Mouse (Mus musculus) kidney, embryonic 16.5 days (tissue): ENCODE results near the gene Zmym6. TPM values are rescaled to one million over a fixed set of nuclear protein-coding genes. Genes with fewer than 3 reads are reported as not detected.
A peak's percentile ranks its signal among the peaks of the same experiment; 100 is the strongest.

Experiments
- ATAC-seq: fragments of 200-750 bp; cut with Nextera tagmentation; 2 replicates; pipeline ENCODE4 v1.8.0; 2017; ENCODE audit warnings: moderate TSS enrichment; ENCODE audit not compliant: low FRiP score, low TSS enrichment
- H3K27ac ChIP-seq: fragments of 300-500 bp; sonication (generic); 2 replicates; pipeline ENCODE4 v1.5.1; 2014; ENCODE audit warnings: low read length
- H3K27me3 ChIP-seq: fragments of 300-500 bp; sonication (generic); 2 replicates; pipeline ENCODE4 v1.6.1; 2014; ENCODE audit warnings: low read length, control low read depth, mixed read lengths; ENCODE audit not compliant: insufficient read depth
- H3K36me3 ChIP-seq: fragments of 300-500 bp; sonication (generic); 2 replicates; pipeline ENCODE4 v1.6.1; 2014; ENCODE audit warnings: low read length, control low read depth, mixed read lengths; ENCODE audit not compliant: insufficient read depth
- H3K4me1 ChIP-seq: fragments of 300-500 bp; sonication (generic); 2 replicates; pipeline ENCODE4 v1.6.1; 2014; ENCODE audit warnings: low read length, control low read depth, mixed read lengths; ENCODE audit not compliant: insufficient read depth
- H3K4me2 ChIP-seq: fragments of 300-500 bp; sonication (generic); replicated peaks from 2 replicates; pipeline ENCODE4 v1.6.1; 2014; ENCODE audit warnings: low read depth, low read length
- H3K4me3 ChIP-seq: fragments of 300-500 bp; sonication (generic); 2 replicates; pipeline ENCODE4 v1.5.1; 2014; ENCODE audit warnings: mild to moderate bottlenecking, low read length
- H3K9ac ChIP-seq: fragments of 300-500 bp; sonication (generic); replicated peaks from 2 replicates; pipeline ENCODE4 v1.6.1; 2014; ENCODE audit warnings: low read length
- H3K9me3 ChIP-seq: fragments of 300-500 bp; sonication (generic); 2 replicates; pipeline ENCODE4 v1.6.1; 2016; ENCODE audit warnings: low read length, control low read depth
- WGBS: fragments of 180-500 bp; shearing (Covaris S2); extraction: QIAGEN DNeasy Blood & Tissue Kit; methylation state at CpG from one replicate; pipeline ENCODE4 v1.1.7; 2014; 5-methylcytosine and 5-hydroxymethylcytosine counted together
- polyA plus RNA-seq: library from polyadenylated mRNA; unstranded; fragments of >200 nt; fragmentation: Nextera tagmentation; extraction: Ambion mirVana; gene quantifications from 2 replicates; pipeline ENCODE4 v1.2.1, GENCODE M21; 2015

The Zmym6 gene
- polyA plus RNA-seq: 22.2 and 22.9 TPM in 2 replicates

- H3K9ac ChIP-seq: peak within 1 kb of the TSS; percentile 77
- under 1% methylated on average over 46 of the region's 46 CpGs for WGBS
- peak within 1 kb of the TSS; percentile 62 for H3K4me3 ChIP-seq
- H3K4me1 ChIP-seq: peaks cover 6% of the 10 kb centered on the region; the same call in 1 of the 2 replicates
- no peaks in the 10 kb centered on the region; the same call in 1 of the 2 replicates for H3K9me3 ChIP-seq
- H3K36me3 ChIP-seq: no peaks in the 10 kb centered on the region
- peak; percentile 96 for ATAC-seq
- no peaks in the 10 kb centered on the region for H3K27me3 ChIP-seq
- H3K4me2 ChIP-seq: peak within 1 kb of the TSS; percentile 62
- peak within 1 kb of the TSS; percentile 89 for H3K27ac ChIP-seq
Measured at GRCm38 (mm10) chr4:127076875-127077548, at the start of gene Zmym6. Gene Zmym6, plus strand, starts transcription at chr4:127077383.

- H3K4me1 ChIP-seq: no peaks in the 10 kb centered on the region
- no peaks in the 10 kb centered on the region for H3K27me3 ChIP-seq
- H3K9me3 ChIP-seq: no peaks in the 10 kb centered on the region
- H3K27ac ChIP-seq: no peak overlapping the region
- H3K4me2 ChIP-seq: no peak overlapping the region
- H3K4me3 ChIP-seq: no peak overlapping the region
- WGBS: 92% methylated on average over 3 of the region's 3 CpGs
- H3K36me3 ChIP-seq: peaks cover 61% of the 10 kb centered on the region
- ATAC-seq: no peak
- H3K9ac ChIP-seq: no peak overlapping the region
Measured at GRCm38 (mm10) chr4:127037158-127037557, 40.0 kb upstream of the Zmym6 start.

DNA sequence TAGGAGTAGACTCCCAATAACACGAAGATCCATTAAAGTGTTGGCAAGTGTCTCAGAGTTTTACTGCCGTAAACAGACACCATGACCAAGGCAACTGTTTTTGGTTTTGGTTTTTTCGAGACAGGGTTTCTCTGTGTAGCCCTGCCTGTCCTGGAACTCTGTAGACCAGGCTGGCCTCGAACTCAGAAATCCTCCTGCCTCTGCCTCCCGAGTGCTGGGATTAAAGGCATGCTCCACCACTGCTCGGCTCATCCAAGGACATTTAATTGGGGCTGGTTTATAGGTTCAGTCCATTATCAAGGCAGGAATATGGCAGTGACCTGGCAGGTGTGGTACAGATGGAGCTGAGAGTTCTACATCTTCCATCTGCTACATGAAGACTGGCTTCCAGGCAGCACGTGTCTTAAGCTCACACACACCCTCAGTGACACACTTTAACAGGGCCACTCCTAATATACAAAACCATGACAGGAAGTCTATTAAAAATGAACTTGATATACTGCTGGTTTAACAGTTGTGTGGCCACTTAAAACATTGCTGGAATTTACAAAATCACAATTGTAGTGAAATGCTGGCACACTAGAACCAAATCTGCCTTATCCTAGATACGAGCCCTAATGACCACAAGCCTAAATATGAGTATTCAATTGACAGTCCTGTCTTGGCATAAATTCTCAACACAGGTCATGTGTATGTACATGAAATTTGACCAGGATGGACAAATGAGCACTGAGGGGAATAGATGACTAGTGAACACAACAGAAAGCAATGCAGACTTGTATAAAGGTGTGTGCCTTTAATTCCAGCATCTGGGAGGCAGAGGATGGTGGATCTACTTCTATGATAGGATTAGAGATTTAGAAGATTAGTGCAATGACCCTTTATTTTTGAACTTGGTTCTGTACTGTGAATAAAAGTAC is 39.0 kb upstream of the Zmym6 start:
- Histone ChIP-seq H3K4me3 (no peak overlapping the region), H3K36me3 (peaks cover 54% of the 10 kb centered on the region), H3K4me2 (no peak overlapping the region), H3K9ac (no peak overlapping the region), H3K27me3 (no peaks in the 10 kb centered on the region), H3K9me3 (no peaks in the 10 kb centered on the region), H3K4me1 (no peaks in the 10 kb centered on the region), H3K27ac (no peak overlapping the region)
- no peak for ATAC-seq
- 77% methylated on average over 8 of the region's 8 CpGs for WGBS

DNA sequence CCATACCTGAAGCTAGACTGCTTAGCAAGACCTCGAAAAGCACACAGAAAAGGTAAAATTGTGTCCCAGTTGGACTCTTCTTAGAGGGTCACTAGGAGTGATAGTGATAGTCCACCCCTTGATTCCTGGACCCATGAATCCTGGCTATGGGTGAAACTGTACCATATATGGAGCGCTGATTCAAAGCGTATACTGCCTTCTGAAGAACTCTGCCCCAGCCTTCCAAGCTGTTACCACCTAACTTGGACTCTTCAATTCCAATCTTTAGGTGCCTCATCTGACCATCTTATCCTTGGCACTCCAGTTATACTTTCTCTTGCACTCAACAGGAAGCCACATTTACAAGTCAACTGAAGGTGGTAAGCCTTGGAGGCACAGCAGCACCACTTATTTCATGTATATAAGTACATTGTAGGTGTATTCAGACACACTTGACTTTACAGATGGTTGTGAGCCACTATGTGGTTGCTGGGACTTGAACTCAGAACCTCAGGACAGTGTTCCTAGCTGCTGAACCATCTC is 38.3 kb upstream of the Zmym6 start:
- no peak overlapping the region for H3K27ac ChIP-seq
- no peaks in the 10 kb centered on the region for H3K4me1 ChIP-seq
- H3K27me3 ChIP-seq: no peaks in the 10 kb centered on the region
- no peaks in the 10 kb centered on the region for H3K9me3 ChIP-seq
- WGBS: 84% methylated on average over 3 of the region's 3 CpGs
- H3K36me3 ChIP-seq: peaks cover 50% of the 10 kb centered on the region
- H3K4me2 ChIP-seq: no peak overlapping the region
- H3K4me3 ChIP-seq: no peak overlapping the region
- ATAC-seq: no peak
- H3K9ac ChIP-seq: no peak overlapping the region

DNA sequence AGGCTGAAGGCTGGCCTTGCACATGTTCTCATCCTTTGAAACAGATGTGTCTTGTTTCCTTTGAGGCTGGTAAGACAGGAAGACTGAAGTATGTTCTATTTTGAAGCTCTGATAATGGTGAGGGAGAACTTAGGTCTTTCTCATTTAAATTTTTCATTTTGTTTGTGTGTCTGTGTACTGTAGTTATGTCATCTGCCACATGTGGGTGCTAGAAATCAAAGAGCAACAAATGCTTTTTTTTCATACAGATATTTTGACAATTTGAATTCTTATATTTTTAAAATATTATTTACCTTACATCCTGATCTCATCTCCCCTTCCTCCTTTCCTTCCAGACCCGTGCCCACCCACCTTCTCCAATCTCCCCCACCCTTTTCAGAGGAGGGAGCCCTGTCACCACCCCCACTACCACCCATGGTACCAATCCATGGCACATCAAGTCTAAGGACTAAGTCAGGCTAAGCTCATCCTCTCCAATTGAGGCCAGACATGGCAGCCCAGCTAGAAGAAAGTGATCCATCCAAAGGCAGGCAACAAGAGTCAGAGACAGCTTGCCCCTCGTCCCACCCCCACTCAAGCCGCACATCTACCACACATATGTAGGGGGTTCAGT is 37.2 kb upstream of the Zmym6 start:
- Histone ChIP-seq H3K27ac (0 out of 2 replicates have a peak overlapping the region, but pooled peaks have one; percentile 18), H3K9me3 (no peaks in the 10 kb centered on the region), H3K36me3 (peaks cover 50% of the 10 kb centered on the region), H3K9ac (no peak overlapping the region), H3K4me2 (no peak overlapping the region), H3K27me3 (no peaks in the 10 kb centered on the region), H3K4me1 (no peaks in the 10 kb centered on the region), H3K4me3 (no peak overlapping the region)
- ATAC-seq: peak; percentile 65; the same call in 1 of the 2 replicates
- WGBS: 66% methylated on average over 3 of the region's 3 CpGs

GRCm38 (mm10) chr4:127043540-127043939 is 33.6 kb upstream of the Zmym6 start:
- H3K27ac ChIP-seq: no peak overlapping the region
- H3K36me3 ChIP-seq: peaks cover 46% of the 10 kb centered on the region

GRCm38 (mm10) chr4:127051121-127051520 is 26.1 kb upstream of the Zmym6 start:
- H3K4me2 ChIP-seq: no peak overlapping the region
- peaks cover 46% of the 10 kb centered on the region for H3K36me3 ChIP-seq
- H3K4me1 ChIP-seq: no peaks in the 10 kb centered on the region
- H3K27me3 ChIP-seq: no peaks in the 10 kb centered on the region
- no peak overlapping the region for H3K4me3 ChIP-seq
- no peak overlapping the region for H3K27ac ChIP-seq
- H3K9ac ChIP-seq: no peak overlapping the region
- no peak for ATAC-seq
- H3K9me3 ChIP-seq: no peaks in the 10 kb centered on the region
- WGBS: 84% methylated on average over 8 of the region's 8 CpGs

More at GRCm38 (mm10) chr4:127043540-127043939, 33.6 kb upstream of the Zmym6 start:
- no peak overlapping the region for H3K9ac ChIP-seq
- no peak overlapping the region for H3K4me2 ChIP-seq
- ATAC-seq: no peak
- H3K27me3 ChIP-seq: no peaks in the 10 kb centered on the region
- H3K9me3 ChIP-seq: no peaks in the 10 kb centered on the region
- no peaks in the 10 kb centered on the region for H3K4me1 ChIP-seq
- WGBS: 82% methylated on average over 4 of the region's 4 CpGs
- H3K4me3 ChIP-seq: no peak overlapping the region

- whole genome bisulfite sequencing: 92% methylated on average over 5 of the region's 5 CpGs
- no peak overlapping the region for H3K27ac ChIP-seq
- no peak for ATAC-seq
- H3K4me3 ChIP-seq: no peak overlapping the region
- H3K4me2 ChIP-seq: no peak overlapping the region
- no peak overlapping the region for H3K9ac ChIP-seq
- no peaks in the 10 kb centered on the region for H3K27me3 ChIP-seq
- peaks cover 45% of the 10 kb centered on the region for H3K36me3 ChIP-seq
- H3K9me3 ChIP-seq: no peaks in the 10 kb centered on the region
- no peaks in the 10 kb centered on the region for H3K4me1 ChIP-seq
Measured at GRCm38 (mm10) chr4:127053071-127053470, 24.1 kb upstream of the Zmym6 start.

GRCm38 (mm10) chr4:127054522-127055198 is 22.5 kb upstream of the Zmym6 start:
- H3K4me2 ChIP-seq: no peak overlapping the region
- H3K4me1 ChIP-seq: no peaks in the 10 kb centered on the region
- H3K36me3 ChIP-seq: peaks cover 37% of the 10 kb centered on the region
- WGBS: 83% methylated on average over 7 of the region's 7 CpGs
- no peaks in the 10 kb centered on the region for H3K9me3 ChIP-seq
- ATAC-seq: no peak
- H3K9ac ChIP-seq: no peak overlapping the region
- no peaks in the 10 kb centered on the region for H3K27me3 ChIP-seq
- no peak overlapping the region for H3K4me3 ChIP-seq
- no peak overlapping the region for H3K27ac ChIP-seq
